Mouse (Mus musculus) MN1 (cell line): ENCODE results near the gene Gm10722.
"Not testable (repeated sequence)": the region's sequence is repeated elsewhere in the genome, so short reads cannot be mapped to it uniquely, and the experiment has no call there.

ENCODE experiments used
- DNase-seq: peaks from one replicate; pipeline ENCODE4 v3.0.0-alpha.2; 2016; ENCODE audit warnings: low spot score

Gene Gm10722

DNA sequence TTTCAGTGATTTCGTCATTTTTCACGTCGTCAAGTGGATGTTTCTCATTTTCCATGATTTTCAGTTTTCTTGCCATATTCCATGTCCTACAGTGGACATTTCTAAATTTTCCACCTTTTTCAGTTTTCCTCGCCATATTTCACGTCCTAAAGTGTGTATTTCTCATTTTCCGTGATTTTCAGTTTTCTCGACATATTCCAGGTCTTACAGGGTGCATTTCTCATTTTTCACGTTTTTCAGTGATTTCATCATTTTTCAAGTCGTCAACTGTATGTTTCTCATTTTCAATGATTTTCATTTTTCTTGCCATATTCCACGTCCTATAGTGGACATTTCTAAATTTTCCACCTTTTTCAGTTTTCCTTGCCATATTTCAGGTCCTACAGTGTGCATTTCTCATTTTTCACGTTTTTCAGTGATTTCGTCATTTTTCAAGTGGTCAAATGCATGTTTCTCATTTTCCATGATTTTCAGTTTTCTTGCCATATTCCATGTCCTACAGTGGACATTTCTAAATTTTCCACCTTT, at the start of gene Gm10722:
Gene Gm10722 (plus strand): TSS at position 478 of the 528 bp plus-strand sequence.
- DNase-seq = peak; percentile 60

- not testable (repeated sequence) for DNase-seq
Measured at GRCm38 (mm10) chr9:3001006-3001405, 284 bp downstream of the Gm10722 start.

DNA sequence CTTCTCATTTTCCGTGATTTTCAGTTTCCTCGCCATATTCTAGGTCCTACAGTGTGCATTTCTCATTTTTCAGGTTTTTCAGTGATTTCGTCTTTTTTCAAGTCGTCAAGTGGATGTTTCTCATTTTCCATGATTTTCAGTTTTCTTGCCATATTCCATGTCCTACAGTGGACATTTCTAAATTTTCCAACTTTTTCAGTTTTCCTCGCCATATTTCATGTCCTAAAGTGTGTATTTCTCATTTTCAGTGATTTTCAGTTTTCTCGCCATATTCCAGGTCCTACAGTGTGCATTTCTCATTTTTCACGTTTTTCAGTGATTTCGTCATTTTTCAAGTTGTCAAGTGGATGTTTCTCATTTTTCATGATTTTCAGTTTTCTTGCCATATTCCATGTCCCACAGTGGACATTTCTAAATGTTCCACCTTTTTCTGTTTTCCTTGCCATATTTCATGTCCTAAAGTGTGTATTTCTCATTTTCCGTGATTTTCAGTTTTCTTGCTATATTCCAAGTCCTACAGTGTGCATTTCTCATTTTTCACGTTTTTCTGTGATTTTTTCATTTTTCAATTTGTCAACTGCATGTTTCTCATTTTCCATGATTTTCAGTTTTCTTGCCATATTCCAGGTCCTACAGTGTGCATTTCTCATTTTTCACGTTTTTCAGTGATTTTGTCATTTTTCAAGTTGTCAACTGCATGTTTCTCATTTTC, 1.4 kb downstream of the Gm10722 start:
- peak; percentile 55 for DNase-seq

- not testable (repeated sequence) for DNase-seq
Measured at GRCm38 (mm10) chr9:3002794-3003396, 2.2 kb downstream of the Gm10722 start, which contains the start of gene Gm11168. TSS of gene Gm11168 (plus strand) at chr9:3003346.

GRCm38 (mm10) chr9:3006179-3006578, 5.5 kb downstream of the Gm10722 start:
- DNase-seq = not testable (repeated sequence)

GRCm38 (mm10) chr9:3006636-3007035, 5.9 kb downstream of the Gm10722 start:
- not testable (repeated sequence) for DNase-seq

DNA sequence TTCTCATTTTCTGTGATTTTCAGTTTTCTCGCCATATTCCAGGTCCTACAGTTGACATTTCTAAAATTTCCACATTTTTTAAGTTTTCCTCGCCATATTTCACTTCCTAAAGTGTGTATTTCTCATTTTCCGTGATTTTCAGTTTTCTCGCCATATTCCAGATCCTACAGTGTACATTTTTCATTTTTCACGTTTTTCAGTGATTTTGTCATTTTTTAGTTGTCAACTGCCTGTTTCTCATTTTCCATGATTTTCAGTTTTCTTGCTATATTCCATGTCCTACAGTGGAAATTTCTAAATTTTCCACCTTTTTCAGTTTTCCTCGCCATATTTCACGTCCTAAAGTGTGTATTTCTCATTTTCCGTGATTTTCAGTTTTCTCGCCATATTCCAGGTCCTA, 6.5 kb downstream of the Gm10722 start:
- DNase-seq = peak; percentile 33

DNA sequence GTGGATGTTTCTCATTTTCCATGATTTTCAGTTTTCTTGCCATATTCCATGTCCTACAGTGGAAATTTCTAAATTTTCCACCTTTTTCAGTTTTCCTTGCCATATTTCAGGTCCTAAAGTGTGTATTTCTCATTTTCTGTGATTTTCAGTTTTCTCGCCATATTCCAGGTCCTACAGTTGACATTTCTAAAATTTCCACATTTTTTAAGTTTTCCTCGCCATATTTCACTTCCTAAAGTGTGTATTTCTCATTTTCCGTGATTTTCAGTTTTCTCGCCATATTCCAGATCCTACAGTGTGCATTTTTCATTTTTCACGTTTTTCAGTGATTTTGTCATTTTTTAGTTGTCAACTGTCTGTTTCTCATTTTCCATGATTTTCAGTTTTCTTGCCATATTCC, 8.6 kb downstream of the Gm10722 start:
- DNase-seq = not testable (repeated sequence)

GRCm38 (mm10) chr9:3012054-3012621, 11.4 kb downstream of the Gm10722 start:
- not testable (repeated sequence) for DNase-seq

DNA sequence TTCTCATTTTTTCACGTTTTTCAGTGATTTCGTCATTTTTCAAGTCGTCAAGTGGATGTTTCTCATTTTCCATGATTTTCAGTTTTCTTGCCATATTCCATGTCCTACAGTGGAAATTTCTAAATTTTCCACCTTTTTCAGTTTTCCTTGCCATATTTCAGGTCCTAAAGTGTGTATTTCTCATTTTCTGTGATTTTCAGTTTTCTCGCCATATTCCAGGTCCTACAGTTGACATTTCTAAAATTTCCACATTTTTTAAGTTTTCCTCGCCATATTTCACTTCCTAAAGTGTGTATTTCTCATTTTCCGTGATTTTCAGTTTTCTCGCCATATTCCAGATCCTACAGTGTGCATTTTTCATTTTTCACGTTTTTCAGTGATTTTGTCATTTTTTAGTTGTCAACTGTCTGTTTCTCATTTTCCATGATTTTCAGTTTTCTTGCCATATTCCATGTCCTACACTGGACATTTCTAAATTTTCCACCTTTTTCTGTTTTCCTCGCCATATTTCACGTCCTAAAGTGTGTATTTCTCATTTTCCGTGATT, 12.1 kb downstream of the Gm10722 start, which contains the start of gene Gm10721:
Gene Gm10721 (plus strand): TSS at position 408 of the 547 bp plus-strand sequence.
- DNase-seq = not testable (repeated sequence)

- DNase-seq = not testable (repeated sequence)
Measured at GRCm38 (mm10) chr9:3015354-3015753, 14.6 kb downstream of the Gm10722 start, which contains the start of gene Gm10720. TSS of gene Gm10720 (plus strand) at chr9:3015654.

GRCm38 (mm10) chr9:3015896-3016295, 15.2 kb downstream of the Gm10722 start:
- not testable (repeated sequence) for DNase-seq

DNA sequence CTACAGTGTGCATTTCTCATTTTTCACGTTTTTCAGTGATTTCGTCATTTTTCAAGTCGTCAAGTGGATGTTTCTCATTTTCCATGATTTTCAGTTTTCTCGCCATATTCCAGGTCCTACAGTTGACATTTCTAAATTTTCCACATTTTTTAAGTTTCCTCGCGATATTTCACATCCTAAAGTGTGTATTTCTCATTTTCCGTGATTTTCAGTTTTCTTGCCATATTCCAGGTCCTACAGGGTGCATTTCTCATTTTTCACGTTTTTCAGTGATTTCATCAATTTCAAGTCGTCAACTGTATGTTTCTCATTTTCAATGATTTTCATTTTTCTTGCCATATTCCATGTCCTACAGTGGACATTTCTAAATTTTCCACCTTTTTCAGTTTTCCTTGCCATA, 16.4 kb downstream of the Gm10722 start, which contains the start of gene Gm10719:
Gene Gm10719 (plus strand): TSS at position 301 of the 400 bp plus-strand sequence.
- DNase-seq = not testable (repeated sequence)

GRCm38 (mm10) chr9:3018944-3019343, 18.2 kb downstream of the Gm10722 start:
- not testable (repeated sequence) for DNase-seq

DNA sequence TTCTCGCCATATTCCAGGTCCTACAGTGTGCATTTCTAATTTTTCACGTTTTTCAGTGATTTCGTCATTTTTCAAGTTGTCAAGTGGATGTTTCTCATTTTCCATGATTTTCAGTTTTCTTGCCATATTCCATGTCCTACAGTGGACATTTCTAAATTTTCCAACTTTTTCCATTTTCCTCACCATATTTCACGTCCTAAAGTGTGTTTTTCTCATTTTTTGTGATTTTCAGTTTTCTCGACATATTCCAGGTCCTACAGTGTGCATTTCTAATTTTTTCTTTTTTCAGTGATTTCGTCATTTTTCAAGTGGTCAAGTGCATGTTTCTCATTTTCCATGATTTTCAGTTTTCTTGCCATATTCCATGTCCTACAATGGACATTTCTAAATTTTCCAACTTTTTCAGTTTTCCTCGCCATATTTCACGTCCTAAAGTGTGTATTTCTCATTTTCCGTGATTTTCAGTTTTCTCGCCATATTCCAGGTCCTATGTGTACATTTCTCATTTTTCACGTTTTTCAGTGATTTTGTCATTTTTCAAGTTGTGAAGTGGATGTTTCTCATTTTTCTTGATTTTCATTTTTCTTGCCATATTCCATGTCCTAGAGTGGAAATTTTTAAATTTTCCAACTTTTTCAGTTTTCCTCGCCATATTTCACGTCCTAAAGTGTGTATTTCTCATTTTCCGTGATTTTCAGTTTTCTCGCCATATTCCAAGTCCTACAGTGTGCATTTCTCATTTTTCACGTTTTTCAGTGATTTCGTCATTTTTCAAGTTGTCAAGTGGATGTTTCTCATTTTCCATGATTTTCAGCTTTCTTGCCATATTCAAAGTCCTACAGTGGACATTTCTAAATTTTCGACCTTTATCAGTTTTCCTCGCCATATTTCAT, 19.4 kb downstream of the Gm10722 start:
- not testable (repeated sequence) for DNase-seq

GRCm38 (mm10) chr9:3022316-3023008, 21.7 kb downstream of the Gm10722 start:
- peak; percentile 37 for DNase-seq

DNA sequence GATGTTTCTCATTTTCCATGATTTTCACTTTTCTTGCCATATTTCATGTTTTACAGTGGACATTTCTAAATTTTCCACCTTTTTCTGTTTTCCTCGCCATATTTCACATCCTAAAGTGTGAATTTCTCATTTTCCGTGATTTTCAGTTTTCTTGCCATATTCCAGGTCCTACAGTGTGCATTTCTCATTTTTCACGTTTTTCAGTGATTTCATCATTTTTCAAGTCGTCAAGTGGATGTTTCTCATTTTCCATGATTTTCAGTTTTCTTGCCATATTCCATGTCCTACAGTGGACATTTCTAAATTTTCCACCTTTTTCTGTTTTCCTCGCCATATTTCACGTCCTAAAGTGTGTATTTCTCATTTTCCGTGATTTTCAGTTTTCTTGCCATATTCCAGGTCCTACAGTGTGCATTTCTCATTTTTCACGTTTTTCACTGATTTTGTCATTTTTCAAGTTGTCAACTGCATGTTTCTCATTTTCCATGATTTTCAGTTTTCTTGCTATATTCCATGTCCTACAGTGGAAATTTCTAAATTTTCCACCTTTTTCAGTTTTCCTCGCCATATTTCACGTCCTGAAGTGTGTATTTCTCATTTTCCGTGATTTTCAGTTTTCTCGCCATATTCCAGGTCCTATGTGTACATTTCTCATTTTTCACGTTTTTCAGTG, 22.7 kb downstream of the Gm10722 start, which contains the start of gene Gm10718:
Gene Gm10718 (plus strand): TSS at position 236 of the 673 bp plus-strand sequence.
- not testable (repeated sequence) for DNase-seq

- not testable (repeated sequence) for DNase-seq
Measured at GRCm38 (mm10) chr9:3023985-3024648, 23.4 kb downstream of the Gm10722 start.

- not testable (repeated sequence) for DNase-seq
Measured at GRCm38 (mm10) chr9:3024912-3025467, 24.3 kb downstream of the Gm10722 start, which contains the start of gene Gm10717. TSS of gene Gm10717 (plus strand) at chr9:3025417.
